Mouse (Mus musculus) brown adipose tissue, adult 24 weeks (tissue): ENCODE measurements around the gene Olfr571. TPM values are rescaled to one million over a fixed set of nuclear protein-coding genes. Genes with fewer than 3 reads are reported as not detected.

Experiments
- H3K27ac ChIP-seq: fragments of 200-500 bp; replicated peaks from 2 replicates; pipeline ENCODE4 v1.5.1; 2012; ENCODE audit warnings: low read depth, mild to moderate bottlenecking, low read length
- H3K4me1 ChIP-seq: fragments of 200-500 bp; 2 replicates; pipeline ENCODE4 v1.6.1; 2012; ENCODE audit warnings: low read length, mixed read lengths; ENCODE audit not compliant: control insufficient read depth, insufficient read depth, insufficient read length
- H3K4me3 ChIP-seq: fragments of 200-500 bp; 2 replicates; pipeline ENCODE4 v1.5.1; 2012; ENCODE audit warnings: low read depth, mild to moderate bottlenecking, low read length, moderate library complexity; ENCODE audit not compliant: insufficient read depth
- polyA plus RNA-seq: library from polyadenylated mRNA; stranded (reverse); fragments of >200 nt; gene quantifications from 2 replicates; pipeline ENCODE4 v1.2.4, GENCODE M21; 2012; ENCODE audit not compliant: missing spikeins, insufficient read depth, insufficient read length

Gene Olfr571
- polyA plus RNA-seq: 0.28 TPM in 1 of 2 replicates, not detected in the other

GRCm38 (mm10) chr7:102917032-102917875 is at the start of gene Olfr571:
Gene Olfr571, minus strand, starts transcription at chr7:102917536.
- no peaks in the 10 kb centered on the region for H3K4me1 ChIP-seq
- H3K4me3 ChIP-seq: no peak within 1 kb of the TSS
- H3K27ac ChIP-seq: no peak within 1 kb of the TSS

DNA sequence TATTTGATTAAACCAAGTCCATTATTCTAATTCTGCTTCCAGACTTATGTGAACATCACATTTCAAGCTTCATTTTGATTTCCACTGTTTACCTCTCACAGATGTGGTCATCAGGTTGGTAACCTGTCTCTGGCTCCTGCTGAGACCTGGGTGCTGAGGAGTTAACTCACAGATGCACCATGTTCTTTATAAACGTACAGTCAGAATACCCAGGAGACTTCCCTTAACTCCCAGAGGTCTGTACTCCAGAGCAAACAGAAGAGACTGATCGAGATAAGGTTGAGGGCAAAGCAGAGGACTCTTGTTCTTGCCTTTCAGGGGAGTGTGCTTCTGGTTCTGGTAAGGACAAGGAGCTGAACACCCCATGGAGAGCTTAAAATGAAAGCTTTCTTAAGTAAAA is 45.0 kb upstream of the Olfr571 start, which contains the start of gene Olfr576:
TSS of gene Olfr576 (plus strand) at position 301 of the 400 bp plus-strand sequence.
- no peaks in the 10 kb centered on the region for H3K4me1 ChIP-seq
- no peak within 1 kb of the TSS for H3K4me3 ChIP-seq
- H3K27ac ChIP-seq: no peak within 1 kb of the TSS

- no peak within 1 kb of the TSS for H3K27ac ChIP-seq
- no peak within 1 kb of the TSS for H3K4me3 ChIP-seq
- no peaks in the 10 kb centered on the region for H3K4me1 ChIP-seq
Measured at GRCm38 (mm10) chr7:102958593-102958992, 41.3 kb upstream of the Olfr571 start, which contains the start of gene Olfr575. Gene Olfr575, minus strand, starts transcription at chr7:102958775.

DNA sequence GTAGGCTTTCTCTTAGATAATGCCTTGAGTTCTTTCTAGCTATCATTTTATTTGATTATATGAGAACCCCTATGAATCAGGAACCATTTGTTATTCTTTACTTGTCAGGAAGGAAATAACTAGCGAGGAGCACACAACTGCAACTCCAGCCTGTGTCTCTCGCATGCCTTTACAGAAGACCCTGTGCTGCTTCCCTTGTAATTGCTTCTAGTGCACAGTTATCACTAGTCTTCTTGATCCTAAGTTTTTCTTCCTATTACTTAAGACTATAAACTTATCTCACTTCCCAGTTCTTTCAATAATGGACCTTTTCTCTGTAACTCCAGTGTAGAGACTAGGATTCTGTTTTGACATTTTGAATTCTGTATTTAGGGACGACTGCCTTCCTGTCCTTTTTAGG is 40.8 kb upstream of the Olfr571 start:
- no peak overlapping the region for H3K27ac ChIP-seq
- H3K4me1 ChIP-seq: no peaks in the 10 kb centered on the region
- H3K4me3 ChIP-seq: no peak overlapping the region

DNA sequence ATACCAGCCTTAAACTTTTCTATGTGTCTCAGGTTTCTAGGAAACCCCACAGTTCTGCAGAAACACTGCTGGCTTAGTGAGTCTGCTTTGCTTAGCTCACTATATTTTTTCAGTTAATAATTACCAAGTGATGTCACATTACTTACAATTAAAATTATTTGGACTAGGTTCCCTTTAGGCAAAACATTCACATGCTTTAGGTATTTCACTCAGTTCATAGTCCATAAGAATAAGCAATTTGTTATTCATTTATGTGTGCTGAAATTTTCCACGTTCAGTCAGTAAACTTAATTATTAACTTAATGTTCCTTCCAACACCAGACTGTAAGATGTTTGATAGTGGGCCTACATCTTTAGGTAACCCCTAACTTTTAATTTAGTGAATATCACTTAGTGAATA is 33.4 kb upstream of the Olfr571 start:
- Histone ChIP-seq H3K27ac (no peak overlapping the region), H3K4me3 (no peak overlapping the region), H3K4me1 (no peaks in the 10 kb centered on the region)

- Histone ChIP-seq H3K4me3 (no peak within 1 kb of the TSS), H3K4me1 (no peaks in the 10 kb centered on the region), H3K27ac (no peak within 1 kb of the TSS)
Measured at GRCm38 (mm10) chr7:102948167-102948566, 30.8 kb upstream of the Olfr571 start, which contains the start of gene Olfr574. Gene Olfr574, plus strand, starts transcription at chr7:102948467.

GRCm38 (mm10) chr7:102943417-102943816 is 26.1 kb upstream of the Olfr571 start:
- no peak overlapping the region for H3K27ac ChIP-seq
- no peak overlapping the region for H3K4me3 ChIP-seq
- no peaks in the 10 kb centered on the region for H3K4me1 ChIP-seq

DNA sequence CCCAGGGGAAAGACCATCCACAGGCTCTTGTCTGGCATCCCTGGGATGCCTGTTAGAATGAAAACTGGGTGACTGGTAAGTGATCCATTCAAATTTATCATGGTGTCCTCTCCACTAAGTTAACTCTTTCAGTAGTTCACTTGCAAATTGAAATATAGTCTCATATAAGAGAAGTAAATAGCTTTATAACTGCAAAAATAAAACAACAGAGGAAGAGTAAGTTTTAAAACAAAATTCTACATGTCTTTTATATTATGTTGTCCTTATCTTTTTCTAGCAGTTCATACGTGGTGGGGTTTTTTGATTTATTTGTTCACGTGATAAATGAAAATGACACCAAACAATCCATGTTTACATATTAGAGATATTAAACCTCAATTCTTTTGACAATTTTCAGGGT is 25.1 kb upstream of the Olfr571 start, which contains the start of gene Olfr573-ps1:
TSS of gene Olfr573-ps1 (minus strand) at position 101 of the 400 bp plus-strand sequence.
- no peak within 1 kb of the TSS for H3K4me3 ChIP-seq
- no peak within 1 kb of the TSS for H3K27ac ChIP-seq
- no peaks in the 10 kb centered on the region for H3K4me1 ChIP-seq

GRCm38 (mm10) chr7:102927105-102927504 is 9.8 kb upstream of the Olfr571 start:
- H3K27ac ChIP-seq: no peak overlapping the region
- H3K4me3 ChIP-seq: no peak overlapping the region
- H3K4me1 ChIP-seq: no peaks in the 10 kb centered on the region

DNA sequence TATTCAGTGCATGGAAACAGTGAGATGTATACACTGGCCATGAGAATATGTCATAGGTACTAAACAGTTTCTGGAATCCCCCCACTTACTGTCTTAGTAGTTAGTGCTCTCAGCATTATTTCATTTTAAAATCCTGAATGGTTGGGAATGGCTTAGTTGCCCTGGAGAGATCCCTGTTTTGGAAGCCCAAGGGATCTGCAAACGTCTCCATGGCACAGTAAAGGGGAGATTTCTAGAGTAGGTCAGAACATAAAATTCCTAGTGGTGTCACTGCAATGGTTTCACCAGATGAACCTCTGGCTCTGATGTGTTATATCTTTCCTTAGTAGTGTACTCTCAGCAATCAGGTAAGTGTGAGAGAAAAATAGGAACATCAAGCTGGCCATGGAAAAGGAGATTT is 6.8 kb upstream of the Olfr571 start, which contains the start of gene Olfr572:
TSS of gene Olfr572 (plus strand) at position 301 of the 400 bp plus-strand sequence.
- no peaks in the 10 kb centered on the region for H3K4me1 ChIP-seq
- no peak within 1 kb of the TSS for H3K27ac ChIP-seq
- H3K4me3 ChIP-seq: no peak within 1 kb of the TSS

- H3K27ac ChIP-seq: no peak overlapping the region
- no peaks in the 10 kb centered on the region for H3K4me1 ChIP-seq
- no peak overlapping the region for H3K4me3 ChIP-seq
Measured at GRCm38 (mm10) chr7:102919632-102920031, 2.3 kb upstream of the Olfr571 start.

DNA sequence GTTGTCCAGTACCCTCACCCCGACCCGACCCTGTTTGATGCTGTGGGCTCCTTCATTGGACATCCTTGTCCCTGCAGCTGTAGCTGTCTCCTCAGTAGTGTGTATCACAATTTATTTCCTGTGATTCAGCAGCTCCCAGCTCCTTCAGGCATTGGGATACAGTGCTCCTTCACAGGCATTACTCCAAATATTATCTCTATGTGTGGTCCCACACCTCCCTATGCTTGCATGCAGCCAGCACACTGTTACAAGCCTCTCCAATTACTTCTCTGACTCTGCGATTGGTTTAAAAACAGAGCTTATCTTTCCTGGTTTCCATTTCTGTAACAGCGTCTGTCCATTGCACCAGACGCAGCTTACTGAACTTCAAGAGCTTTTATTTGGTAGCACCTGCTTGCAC is 931 bp downstream of the Olfr571 start:
- no peak overlapping the region for H3K27ac ChIP-seq

GRCm38 (mm10) chr7:102915261-102915660 is 2.1 kb downstream of the Olfr571 start:
- Histone ChIP-seq H3K4me3 (no peak overlapping the region), H3K4me1 (no peaks in the 10 kb centered on the region), H3K27ac (no peak overlapping the region)

More for the DNA sequence above, 931 bp downstream of the Olfr571 start:
- Histone ChIP-seq H3K4me1 (no peaks in the 10 kb centered on the region), H3K4me3 (no peak overlapping the region)

GRCm38 (mm10) chr7:102890782-102891181 is 26.6 kb downstream of the Olfr571 start, which contains the start of gene Olfr569:
Gene Olfr569, minus strand, starts transcription at chr7:102890882.
- H3K27ac ChIP-seq: no peak within 1 kb of the TSS
- no peak within 1 kb of the TSS for H3K4me3 ChIP-seq

GRCm38 (mm10) chr7:102876822-102877221 is 40.5 kb downstream of the Olfr571 start, which contains the start of gene Olfr568:
Gene Olfr568, plus strand, starts transcription at chr7:102877122.
- H3K4me3 ChIP-seq: no peak within 1 kb of the TSS
- H3K27ac ChIP-seq: no peak within 1 kb of the TSS
- H3K4me1 ChIP-seq: no peaks in the 10 kb centered on the region

More at GRCm38 (mm10) chr7:102890782-102891181, 26.6 kb downstream of the Olfr571 start, which contains the start of gene Olfr569:
- no peaks in the 10 kb centered on the region for H3K4me1 ChIP-seq
